Mouse (Mus musculus) gastrocnemius, postnatal 36 days (tissue): ENCODE measurements around the gene Nfib. TPM values are rescaled to one million over a fixed set of nuclear protein-coding genes. Genes with fewer than 3 reads are reported as not detected.

Experiments used
- DNase-seq, 2 experiments: peaks; one replicate each; pipeline ENCODE4 v3.0.0; 2022
- intact Hi-C: fragments of 180-260 bp; cut with DNase I; formaldehyde crosslinking; loops from one replicate; pipeline ENCODE4 v1.15.1; 2025
- total RNA-seq, 2 experiments: library from RNA; stranded (reverse); gene quantifications; 2 replicates each; pipeline ENCODE4 v1.2.3; 2021

Nfib gene
- total RNA-seq, 2 experiments from 2014 or later, result 74.8 to 75.9 TPM

DNA sequence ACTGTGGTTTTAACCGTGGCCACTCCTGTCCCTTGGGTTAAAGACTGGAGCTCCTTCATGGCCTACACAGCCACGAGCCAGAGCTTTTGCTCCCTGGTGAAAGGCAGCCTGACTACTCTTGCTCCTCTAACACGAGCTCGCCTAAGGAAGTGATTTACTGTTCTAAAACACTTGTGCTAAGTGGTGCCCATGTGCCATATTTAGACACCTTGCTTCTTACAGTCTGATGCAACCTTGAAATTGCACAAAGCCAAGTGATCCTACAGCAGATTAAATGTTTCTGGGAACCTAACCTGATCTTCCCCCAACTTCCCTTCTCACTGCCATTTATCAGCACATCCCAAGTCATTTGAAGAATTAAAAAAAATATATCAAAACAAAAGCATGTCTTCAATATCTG, 317.9 kb downstream of the Nfib start:
- no peak for DNase-seq
- intact Hi-C loops, result no loop called here

DNA sequence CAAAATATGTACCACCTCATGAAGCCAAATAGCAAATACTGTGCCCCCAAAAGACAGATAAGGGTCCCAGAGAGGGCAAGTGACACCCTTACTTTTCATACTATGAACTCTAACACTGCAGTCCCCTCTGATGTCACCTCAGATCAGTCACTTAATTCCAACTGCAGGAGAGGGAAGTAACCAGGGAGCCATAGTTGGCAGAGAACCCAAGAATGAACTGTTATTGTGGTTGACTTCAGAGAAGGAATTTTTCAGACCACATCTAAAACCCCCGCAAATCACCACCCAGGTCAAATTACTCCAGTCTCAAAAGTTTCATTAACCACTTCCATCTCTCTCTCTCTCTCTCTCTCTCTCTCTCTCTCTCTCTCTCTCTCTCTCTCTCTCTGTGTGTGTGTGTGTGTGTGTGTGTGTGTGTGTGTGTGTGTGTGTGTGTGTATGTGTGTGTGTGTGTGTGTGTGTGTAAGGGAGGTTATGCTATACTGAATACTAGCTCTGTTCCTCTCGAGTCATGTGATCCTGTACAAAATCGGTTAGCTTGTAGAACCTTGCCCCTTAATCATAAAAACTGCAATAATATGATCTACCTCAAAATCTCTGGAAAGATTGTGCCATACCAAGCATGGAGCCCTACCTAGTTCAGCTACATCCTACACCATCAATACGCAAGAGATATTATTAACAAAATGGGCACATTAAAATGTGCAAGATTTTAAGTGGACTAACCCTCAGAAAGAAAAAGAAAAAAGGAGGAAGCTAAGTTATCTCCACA, 319.1 kb downstream of the Nfib start:
- DNase-seq, result no peak
- intact Hi-C loops, result no loop called here

DNA sequence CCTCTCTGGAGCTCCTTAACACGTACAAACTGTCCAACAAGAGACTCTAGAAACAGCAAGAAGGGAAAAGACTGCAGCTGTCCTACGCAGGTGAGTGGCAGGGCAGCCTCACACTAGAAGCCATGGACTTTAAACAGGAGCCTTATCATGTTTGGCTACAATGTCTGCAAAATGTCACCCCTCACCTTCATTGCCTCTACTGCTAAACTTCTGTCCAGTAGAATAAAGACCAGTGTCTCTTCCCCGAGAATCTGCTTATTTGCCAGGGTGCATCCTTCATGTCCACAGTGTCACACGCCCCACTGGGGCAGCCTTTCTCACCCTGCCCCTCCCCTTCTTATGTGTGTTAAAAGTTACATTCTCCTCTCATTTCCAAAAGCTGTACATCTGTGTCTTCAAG, 319.9 kb downstream of the Nfib start:
- DNase-seq, result no peak
- intact Hi-C loops, result no loop called here

DNA sequence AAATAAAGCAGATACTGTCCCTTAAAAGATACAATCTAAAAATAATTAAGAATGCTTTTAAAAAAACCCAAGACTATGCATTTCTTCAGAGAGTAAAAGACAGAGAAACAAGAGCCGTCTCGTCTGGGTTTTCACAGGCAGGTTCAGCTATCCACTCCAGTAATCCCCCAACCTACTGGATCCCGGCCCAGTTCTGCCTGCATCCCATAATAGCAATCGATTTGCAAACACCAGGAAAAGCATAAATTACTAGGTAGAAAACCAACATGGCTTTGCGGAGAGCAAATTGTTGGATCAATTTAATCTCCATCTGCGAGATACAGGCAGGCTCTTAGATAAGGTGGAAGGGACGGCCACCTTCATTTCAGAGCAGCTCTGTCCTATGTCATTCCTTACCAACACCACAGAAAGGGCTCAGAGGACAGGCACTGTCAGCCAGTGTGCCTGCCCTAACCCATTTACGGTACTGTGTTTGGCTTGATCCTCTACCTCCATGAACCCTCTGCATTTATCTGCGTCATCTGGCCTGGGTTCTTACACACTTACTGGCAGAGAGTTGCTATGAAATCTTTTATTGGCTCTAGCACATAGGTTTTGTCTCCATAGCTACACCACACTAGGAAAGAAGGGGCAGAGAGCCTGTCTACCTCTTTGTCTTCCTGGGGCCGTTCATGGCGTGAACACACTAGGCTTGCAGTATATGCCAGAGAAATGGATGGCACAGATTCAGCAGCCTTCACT, 321.4 kb downstream of the Nfib start:
- intact Hi-C loops, result no loop called here
- no peak for DNase-seq

DNA sequence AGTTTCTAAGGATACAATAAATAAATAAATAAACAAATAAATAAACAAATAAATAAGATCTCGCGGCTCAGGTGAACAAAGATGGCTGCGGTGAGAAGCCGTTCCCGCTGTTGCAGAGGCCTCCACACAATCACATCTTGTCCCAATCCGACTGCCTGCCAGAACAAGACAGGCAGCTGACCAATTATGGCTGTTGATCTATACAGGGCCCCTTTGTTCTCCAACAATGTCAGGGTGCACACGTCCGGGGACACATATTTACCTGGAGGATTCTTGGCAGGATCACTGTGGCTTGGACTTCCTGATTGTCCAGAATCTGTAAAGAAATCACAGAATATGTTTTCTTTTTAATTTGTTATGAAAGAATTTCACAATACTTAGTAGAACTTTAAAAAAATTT, 322.2 kb downstream of the Nfib start:
- DNase-seq, result no peak
- intact Hi-C loops, result no loop called here

DNA sequence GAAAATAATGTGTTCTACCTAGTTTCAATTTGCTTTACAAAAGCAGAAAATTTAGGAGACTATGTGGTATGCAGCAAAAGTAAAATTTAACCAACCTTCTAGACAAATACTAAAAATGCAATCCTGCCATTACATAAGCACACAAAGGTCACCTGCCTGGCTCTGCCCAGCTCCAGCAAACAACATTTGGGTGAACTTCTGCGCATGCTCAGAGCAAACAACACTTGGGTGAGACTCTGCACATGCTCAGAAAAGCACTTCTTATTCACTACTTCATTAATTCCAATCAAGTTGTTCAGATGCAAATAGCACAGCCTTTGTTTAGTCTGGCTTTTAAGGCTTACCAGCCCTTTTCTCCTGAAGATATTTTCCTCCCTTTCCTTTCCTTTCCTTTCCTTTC, 323.8 kb downstream of the Nfib start:
- intact Hi-C loops, result no loop called here
- DNase-seq, result no peak

DNA sequence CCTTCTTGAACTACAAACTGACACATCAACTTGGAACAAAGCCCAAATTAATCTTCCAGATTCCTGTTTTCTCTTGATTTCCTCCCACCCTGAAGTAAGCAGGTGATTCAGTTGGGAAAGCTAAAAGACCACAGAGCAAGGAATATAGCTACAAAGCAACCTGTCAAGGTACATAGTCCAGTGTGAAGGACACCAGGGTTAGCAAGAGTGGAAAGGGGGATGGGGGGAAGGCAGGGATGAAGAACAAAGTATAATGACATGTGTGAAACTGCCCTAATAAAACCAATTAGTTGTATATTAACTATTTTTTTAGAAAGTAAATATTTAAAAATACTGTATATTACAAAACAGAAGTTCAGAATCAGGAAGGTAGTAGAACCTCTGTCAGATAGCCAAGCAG, 325.0 kb downstream of the Nfib start:
- intact Hi-C loops, result no loop called here
- DNase-seq, result no peak

DNA sequence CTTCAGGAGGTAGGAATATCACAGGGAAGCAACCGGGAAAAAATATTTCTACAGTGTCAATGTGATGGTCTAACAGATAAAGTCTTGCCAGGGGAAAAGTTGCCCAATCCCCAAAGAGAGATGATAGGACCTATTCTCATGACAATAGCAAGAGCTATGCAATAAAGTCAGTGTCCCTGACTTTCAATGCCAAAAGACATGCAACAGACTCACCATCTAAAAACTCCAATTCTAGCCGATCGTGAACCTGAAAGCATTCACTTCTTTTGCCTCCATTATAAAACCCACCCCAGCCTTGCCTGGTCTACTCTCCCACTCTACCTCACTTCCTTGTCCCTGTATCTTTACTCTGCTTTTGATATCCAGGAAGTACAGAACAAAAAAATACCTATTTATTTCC, 327.5 kb downstream of the Nfib start:
- DNase-seq, result no peak
- intact Hi-C loops, result no loop called here

DNA sequence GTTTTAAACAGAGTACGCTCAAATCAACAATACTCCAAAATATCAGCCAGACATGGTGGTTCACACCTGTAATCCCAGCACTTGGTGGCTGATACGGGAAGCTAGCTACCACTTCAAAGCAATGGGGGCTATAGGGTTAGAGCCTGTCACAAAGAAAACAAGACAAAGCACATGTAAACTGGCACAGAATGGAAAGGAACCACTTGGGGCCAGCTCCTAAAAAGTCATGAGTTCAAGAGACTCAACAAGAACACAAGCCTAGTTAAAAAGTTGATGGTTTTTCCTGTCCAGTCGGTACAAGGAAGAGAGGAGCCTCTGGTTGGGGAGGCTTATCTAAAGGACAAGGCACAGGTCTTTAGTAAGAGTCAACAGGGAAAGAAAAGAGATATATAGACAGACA, 327.9 kb downstream of the Nfib start:
- intact Hi-C loops, result no loop called here
- DNase-seq, result no peak

DNA sequence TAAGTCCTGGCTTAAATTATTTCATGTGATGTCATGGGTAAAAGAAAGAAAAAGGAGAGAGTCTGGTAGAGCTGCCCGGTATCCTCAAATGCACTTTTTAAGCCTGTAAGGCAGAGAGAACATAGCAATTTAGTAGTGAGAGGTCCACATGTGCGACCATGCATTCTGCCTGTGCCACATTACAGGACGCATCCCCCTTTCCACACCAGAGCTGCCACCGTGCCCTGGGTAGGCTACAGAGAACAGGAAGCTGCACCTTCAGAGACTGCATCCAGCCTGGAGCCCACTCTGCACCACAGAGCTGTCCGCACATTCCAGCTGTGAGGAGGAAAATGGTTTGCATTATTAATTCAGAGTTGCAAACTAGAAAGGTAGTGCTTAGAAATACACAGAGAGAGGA, 331.0 kb downstream of the Nfib start:
- intact Hi-C loops, result no loop called here
- DNase-seq, result no peak

DNA sequence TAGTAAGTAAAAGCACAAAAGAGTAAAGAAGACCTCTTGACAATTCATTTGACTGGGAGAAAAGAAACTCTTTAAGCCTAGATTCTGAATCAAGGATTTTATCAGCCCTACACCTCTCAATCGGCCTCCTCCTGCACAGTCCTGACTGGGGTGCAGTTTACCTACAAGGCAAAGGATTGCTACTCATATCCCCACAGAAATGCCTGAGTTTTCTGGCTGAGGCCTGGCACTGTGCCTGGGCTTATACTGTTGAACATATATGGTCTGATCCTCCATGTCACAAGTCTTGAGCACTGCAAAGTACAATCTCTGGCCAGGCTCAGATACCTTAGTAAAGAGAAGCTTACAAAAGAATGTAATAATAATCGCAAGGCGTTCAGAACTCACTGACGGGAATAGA, 333.3 kb downstream of the Nfib start:
- intact Hi-C loops, result no loop called here
- no peak for DNase-seq

DNA sequence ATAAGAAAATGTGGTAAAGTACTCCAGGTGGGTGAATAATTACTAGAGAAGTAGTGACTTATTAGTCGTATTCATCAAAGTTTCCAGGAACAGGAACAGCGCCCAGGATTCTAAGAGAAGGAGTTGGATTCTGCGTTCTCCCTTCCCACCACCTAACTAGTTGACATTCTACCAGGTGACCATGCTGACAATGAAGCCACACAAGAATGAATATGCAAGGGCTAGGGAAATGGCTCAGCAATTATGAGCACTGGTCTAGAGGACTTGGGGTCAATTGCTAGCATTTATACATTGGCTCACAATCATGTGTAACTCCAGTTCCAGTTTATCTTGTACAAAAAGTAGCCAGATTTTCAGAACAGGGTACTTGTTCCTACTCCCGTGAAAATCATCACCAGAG, 334.1 kb downstream of the Nfib start:
- DNase-seq, result no peak
- intact Hi-C loops, result no loop called here

DNA sequence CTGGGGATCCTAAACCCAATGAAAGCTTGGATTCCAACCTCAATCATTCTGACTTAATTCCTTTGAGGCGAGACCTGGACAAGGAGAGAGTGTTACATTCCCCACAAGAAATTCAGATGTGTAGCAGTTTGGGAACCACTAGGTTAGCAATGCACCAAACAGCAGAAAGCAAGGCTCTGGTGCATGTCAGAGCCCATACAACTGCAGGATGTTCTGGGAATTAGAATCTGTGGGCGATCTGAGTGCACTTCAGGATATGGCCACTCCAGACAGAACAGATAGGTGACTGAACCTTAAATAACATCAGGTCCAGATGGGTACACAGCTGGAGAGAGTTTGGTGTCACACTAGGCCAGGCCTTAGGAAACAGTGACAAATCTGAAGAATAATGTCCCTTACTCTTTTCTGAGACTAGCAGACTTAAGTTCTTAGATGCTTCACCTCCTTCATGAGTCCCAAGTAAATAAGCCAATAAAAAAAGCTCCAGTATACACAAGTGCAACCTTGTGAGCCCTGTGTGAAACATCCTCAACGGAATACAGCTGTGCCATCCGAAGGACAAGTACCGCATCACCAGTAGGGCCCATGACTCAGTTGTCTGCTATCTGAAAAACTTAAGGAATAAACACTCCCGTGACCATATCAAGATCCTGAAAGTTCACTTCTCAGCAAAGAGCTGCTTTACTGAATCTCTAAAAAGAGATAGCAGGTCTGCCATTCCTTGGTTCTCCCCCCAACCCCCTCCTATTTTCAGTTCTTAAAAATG, 336.4 kb downstream of the Nfib start:
- no peak for DNase-seq
- intact Hi-C loops, result no loop called here

DNA sequence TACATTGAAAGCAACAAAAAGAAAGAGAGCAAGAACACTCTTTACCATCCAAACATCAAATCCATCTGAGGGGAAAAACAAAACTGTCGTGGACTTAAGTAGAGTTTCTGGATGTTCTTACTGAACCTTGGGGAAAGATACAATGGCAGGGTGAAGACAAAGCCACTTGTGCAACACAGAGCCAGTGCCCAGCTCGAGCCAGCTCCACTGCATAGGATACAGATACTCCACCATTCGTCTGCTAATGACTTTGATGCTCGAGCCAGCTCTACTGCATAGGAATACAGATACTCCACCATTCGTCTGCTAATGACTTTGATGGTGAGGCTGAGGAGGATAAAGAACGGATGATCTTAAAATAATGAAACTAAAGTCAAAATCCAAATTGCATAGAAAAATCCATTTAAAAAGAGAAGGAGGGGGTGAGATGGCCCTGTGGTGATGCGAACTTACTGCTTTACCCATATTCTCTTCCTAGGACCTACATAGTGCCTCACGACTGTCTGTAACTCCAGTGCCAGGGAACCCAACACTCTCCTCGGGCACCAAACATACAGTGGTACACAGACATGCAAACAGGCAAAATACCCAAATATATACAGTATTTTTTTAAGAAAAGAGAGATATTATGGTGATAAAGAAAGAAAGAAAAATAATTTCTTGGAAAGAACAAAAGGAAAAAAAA, 337.3 kb downstream of the Nfib start:
- no peak for DNase-seq
- intact Hi-C loops, result no loop called here

DNA sequence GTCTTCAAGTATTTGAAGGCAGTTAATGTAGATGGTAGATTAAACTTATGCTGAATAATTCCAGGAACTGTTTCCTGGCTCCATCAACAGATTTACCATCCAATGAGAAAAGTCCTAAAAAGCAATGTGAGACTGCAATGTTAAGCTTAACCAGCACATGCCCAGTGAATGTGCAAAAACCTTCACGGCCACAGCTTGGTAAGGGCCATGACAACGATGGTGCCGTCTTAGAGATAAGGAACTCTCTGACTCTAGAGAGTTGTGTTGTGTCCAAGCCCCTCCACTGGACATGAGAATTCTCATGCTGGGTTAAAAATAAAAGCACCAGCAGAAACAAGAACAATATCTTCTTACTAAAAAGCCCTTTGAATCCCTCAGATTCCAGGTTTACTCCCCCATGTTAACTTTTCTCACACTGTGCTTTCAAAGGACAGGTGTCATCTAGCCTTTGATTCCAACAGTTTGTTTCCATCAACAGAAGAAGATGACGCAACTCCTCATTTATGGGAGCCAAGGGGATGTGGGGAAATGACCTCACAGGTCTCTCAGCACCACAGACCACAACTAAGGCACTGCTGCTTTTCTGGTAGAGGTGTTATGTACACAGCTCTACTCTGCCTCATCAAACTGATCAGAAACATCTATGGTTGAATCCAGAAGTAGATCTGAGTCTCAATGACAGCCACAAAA, 340.7 kb downstream of the Nfib start:
- intact Hi-C loops, result no loop called here
- no peak for DNase-seq

DNA sequence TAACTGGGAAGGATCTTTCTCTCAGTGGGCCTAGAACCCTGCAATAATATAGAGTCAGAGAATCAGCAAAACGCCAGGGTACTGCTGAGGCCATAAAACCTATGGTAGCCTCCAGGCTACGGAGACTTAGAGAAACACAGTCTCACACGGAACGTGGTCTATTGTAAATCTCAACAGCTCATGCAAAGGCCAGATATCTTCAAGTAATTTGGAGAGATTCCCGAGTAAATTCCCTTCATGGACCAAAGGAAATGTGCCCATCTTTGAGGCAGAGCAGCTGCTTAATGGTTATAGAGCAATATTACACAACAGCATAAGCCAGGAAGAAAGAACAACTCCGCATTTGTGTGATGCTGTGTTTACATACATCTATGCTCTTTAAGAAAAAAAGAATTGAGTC, 341.6 kb downstream of the Nfib start:
- intact Hi-C loops, result no loop called here

DNA sequence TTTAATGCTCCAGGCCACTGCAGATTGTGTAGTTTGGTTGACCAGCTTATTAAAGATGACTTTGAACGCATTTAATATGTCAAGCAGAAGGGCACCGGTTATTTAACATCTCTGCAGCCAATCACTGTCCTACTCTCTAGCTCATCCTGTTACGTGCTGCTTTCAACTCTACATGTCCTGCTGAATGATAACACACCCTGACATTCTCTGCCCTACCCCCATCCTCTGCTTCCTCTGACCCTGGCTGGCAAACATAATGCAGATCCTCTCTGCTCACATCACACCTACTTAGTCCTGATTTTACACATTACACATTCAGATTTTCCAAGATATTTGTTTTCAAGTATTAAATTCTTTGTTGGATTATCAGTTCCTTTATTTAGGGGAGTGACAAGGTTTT, 343.3 kb downstream of the Nfib start:
- intact Hi-C loops, result no loop called here
- DNase-seq, result no peak

More for the DNA sequence above, 341.6 kb downstream of the Nfib start:
- DNase-seq, result no peak

DNA sequence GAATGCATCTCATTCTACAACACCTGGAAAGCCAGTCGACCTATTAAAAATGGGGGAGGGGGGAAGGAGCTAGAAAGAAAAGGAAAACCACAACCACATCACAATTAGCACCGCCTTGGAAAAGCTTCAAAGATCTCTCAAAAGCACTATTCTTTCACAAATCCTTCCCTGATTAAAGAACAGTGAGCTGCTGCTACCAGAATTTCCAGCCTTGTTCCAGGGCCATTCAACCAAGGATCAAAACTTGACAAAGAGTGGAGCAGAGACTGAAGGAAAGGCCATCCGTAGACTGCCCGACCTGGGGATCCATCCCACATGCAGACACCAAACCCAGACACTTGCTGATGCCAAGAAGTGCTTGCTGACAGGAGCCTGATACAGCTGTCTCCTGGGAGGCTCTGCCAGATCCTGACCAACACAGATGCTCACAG, 345.5 kb downstream of the Nfib start:
- peak in 1 of 2 experiments; percentile 20 for DNase-seq

DNA sequence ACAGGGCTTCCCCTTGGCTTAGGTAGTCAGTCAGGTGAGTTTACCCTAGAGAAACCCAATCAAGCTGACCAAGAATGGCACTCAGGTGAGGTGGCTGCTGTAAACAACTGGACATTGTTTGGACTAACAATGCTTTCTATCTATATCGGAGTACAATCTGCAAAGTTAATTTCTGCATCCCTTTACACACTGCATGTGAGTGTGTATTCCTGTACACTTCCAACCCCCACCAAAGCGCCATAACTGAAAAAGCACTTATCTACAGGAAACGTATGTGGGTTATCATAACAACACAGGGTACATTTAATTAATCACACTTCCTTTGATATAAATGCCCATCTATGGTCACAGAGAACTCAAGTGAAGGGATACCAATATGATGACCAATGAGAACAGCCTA, 346.4 kb downstream of the Nfib start:
- intact Hi-C loops, result no loop called here
- no peak for DNase-seq

More for the DNA sequence above, 345.5 kb downstream of the Nfib start:
- intact Hi-C loops, result no loop called here

DNA sequence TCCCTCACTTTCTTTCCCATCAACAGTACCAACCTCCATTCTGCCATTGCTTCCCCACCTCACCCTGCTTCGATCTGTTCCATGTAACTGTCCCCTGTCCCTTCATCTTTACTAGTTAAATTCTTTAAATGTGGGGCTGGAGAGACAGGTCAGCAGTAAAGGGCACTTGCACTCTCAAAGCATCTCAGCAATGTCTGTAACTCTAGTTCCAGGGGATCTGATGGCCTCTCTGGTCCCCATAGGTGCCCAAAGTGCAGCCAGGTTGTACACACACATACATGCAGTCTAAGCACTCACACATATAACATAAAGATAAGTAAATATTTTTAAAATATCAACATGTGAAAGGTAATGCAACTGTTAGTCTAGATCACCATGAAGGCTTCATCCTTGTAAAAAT, 356.5 kb downstream of the Nfib start:
- intact Hi-C loops, result no loop called here
- no peak for DNase-seq
